Mouse (Mus musculus) forebrain, embryonic 15.5 days (tissue): ENCODE data around the gene Gsc2. TPM values are rescaled to one million over a fixed set of nuclear protein-coding genes. Genes with fewer than 3 reads are reported as not detected.

Experiments used
- ATAC-seq: fragments of 200-750 bp; cut with Nextera tagmentation; replicated peaks from 2 replicates; pipeline ENCODE4 v1.8.0; 2017; ENCODE audit warnings: mild to moderate bottlenecking, moderate TSS enrichment, moderate library complexity
- H3K27ac ChIP-seq: fragments of 300-500 bp; sonication (generic); replicated peaks from 2 replicates; pipeline ENCODE4 v1.5.1; 2015; ENCODE audit warnings: mild to moderate bottlenecking, inconsistent platforms
- H3K27me3 ChIP-seq: fragments of 300-500 bp; sonication (generic); 2 replicates; pipeline ENCODE4 v1.6.1; 2015; ENCODE audit warnings: inconsistent platforms
- H3K36me3 ChIP-seq: fragments of 300-500 bp; sonication (generic); 2 replicates; pipeline ENCODE4 v1.6.1; 2015; ENCODE audit warnings: mild to moderate bottlenecking, inconsistent platforms
- H3K4me1 ChIP-seq: fragments of 300-500 bp; sonication (generic); 2 replicates; pipeline ENCODE4 v1.6.1; 2015; ENCODE audit warnings: inconsistent platforms
- H3K4me2 ChIP-seq: fragments of 300-500 bp; sonication (generic); replicated peaks from 2 replicates; pipeline ENCODE4 v1.6.1; 2015; ENCODE audit warnings: mild to moderate bottlenecking, inconsistent platforms
- H3K4me3 ChIP-seq: fragments of 300-500 bp; sonication (generic); 2 replicates; pipeline ENCODE4 v1.5.1; 2015; ENCODE audit warnings: mild to moderate bottlenecking, inconsistent platforms
- H3K9ac ChIP-seq: fragments of 300-500 bp; sonication (generic); replicated peaks from 2 replicates; pipeline ENCODE4 v1.6.1; 2015; ENCODE audit warnings: mild to moderate bottlenecking, inconsistent platforms
- H3K9me3 ChIP-seq: fragments of 300-500 bp; sonication (generic); 2 replicates; pipeline ENCODE4 v1.6.1; 2016; ENCODE audit warnings: inconsistent platforms
- WGBS: fragments of 180-500 bp; shearing (Covaris S2); methylation state at CpG from one replicate; pipeline ENCODE4 v1.1.7; 2015; ENCODE audit warnings: mixed read lengths; 5-methylcytosine and 5-hydroxymethylcytosine counted together
- polyA plus RNA-seq: library from polyadenylated mRNA; unstranded; fragments of >200 nt; fragmentation: Nextera tagmentation; extraction: Ambion mirVana; gene quantifications from 2 replicates; pipeline ENCODE4 v1.2.1, GENCODE M21; 2015

The Gsc2 gene
- polyA plus RNA-seq, 1 experiment from 2014 or later, result 0.19 TPM

DNA sequence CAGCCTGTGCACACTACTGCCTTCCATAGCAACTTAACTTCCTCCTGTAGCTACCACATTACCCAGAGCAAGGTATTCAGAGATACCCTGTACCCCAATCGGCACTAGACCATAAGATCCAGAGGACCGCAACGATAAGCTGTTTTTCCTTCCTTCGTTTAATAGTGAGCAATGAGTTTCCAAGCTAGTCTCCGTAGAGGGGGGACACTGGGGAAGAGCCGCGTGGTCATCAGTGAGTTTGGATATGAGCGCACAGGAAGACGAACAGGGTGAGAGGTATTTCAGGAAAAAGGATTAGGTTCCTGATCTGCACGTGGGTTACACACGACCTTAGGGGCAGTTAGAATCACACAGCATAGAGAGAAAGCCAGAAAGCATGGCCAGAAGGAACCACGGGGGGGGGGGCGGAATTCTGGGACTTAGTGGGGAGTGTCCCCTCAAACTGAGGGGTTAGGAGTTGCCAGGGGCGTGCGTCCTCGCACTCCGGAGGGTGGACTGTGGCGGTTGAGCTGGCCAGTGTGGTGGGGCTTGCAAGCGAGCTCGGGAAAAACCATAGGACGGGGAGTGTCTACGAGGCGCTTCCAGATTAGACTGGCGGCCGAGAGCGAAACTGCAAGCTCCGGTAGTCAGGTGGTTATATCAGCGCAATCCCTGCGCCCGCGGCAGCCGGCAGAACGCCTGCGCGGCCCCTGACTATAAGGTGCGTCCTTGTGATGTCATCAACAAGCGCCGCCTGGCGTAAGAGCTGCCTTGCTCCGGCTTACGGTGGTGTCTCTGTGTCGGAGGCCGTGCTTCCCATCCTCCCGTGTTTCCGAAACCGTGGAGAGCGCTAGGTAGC lies 6.7 kb upstream of the Gsc2 start:
- H3K4me1 ChIP-seq, result peaks cover 35% of the 10 kb centered on the region
- H3K27ac ChIP-seq, result peak overlapping the region; percentile 92
- no peaks in the 10 kb centered on the region for H3K9me3 ChIP-seq
- peak overlapping the region; percentile 98 for H3K4me2 ChIP-seq
- peak; percentile 96 for ATAC-seq
- H3K9ac ChIP-seq, result peak overlapping the region; percentile 94
- WGBS, result 1% methylated on average over 47 of the region's 47 CpGs
- H3K27me3 ChIP-seq, result peaks cover 30% of the 10 kb centered on the region
- peaks cover 10% of the 10 kb centered on the region; the same call in 1 of the 2 replicates for H3K36me3 ChIP-seq
- H3K4me3 ChIP-seq, result peak overlapping the region; percentile 91

DNA sequence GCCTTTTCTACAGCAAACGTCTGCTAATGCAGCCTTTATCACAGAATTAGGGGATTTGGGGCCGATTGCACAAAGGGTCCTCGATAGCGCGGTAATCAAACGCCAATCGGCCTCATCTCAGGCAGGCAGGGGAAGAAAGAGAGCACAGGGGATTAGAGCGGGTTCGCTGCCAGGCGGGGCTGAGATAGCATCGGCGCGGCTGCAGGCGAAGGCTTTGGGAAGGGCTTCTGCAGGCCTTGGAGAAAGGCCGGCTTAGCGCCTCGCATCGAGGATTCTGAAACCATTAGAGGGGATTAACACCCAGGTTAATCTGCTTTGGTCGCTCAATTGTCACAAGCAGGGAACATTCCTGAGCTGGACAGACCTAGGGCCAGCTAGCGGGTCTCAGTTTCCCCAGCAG lies 5.7 kb upstream of the Gsc2 start:
- H3K9me3 ChIP-seq, result no peaks in the 10 kb centered on the region
- no peak for ATAC-seq
- WGBS, result 4% methylated on average over 20 of the region's 20 CpGs
- H3K27ac ChIP-seq, result no peak overlapping the region
- H3K27me3 ChIP-seq, result peaks cover 40% of the 10 kb centered on the region
- H3K9ac ChIP-seq, result peak overlapping the region; percentile 94
- H3K36me3 ChIP-seq, result peaks cover 3% of the 10 kb centered on the region; the same call in 1 of the 2 replicates
- peak overlapping the region; percentile 98 for H3K4me2 ChIP-seq
- H3K4me1 ChIP-seq, result peaks cover 27% of the 10 kb centered on the region
- H3K4me3 ChIP-seq, result no peak overlapping the region

DNA sequence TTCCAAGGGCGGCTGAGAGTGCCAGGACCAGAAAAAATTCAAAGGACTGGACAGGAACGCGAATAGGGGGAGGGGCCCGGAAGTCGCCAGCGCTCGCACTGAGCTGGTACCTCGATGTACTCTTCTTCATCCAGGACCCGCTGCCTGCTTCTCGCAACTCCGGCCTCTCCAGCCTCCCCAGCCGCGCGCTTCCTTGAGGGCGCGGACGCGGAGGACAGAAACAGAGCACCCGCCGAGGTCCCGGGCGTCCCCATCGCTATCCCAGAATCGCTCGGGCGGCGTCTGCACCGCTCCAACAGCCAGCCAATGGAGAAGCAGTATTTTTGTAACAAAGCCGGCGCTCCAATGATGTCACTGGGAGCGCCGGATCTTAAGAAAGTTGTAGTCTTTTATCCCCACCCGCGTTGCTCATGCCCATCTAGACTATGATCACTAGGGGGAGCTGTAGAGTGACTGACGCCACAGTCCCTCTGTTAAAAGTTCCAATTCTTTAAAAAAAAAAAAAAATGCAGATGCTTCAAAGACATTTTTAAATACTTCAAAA lies 3.7 kb downstream of the Gsc2 start, which contains the start of gene Ess2:
Ess2 (minus strand) TSS at position 297 of the 544 bp plus-strand sequence.
- Histone ChIP-seq H3K9me3 (no peaks in the 10 kb centered on the region), H3K36me3 (peaks cover 33% of the 10 kb centered on the region), H3K4me2 (peak within 1 kb of the TSS; percentile 77), H3K4me1 (peaks cover 21% of the 10 kb centered on the region), H3K9ac (peak within 1 kb of the TSS; percentile 72), H3K27me3 (peaks cover 46% of the 10 kb centered on the region), H3K4me3 (peak within 1 kb of the TSS; percentile 72), H3K27ac (peak within 1 kb of the TSS; percentile 73)
- ATAC-seq, result peak; percentile 95
- under 1% methylated on average over 35 of the region's 35 CpGs for WGBS

DNA sequence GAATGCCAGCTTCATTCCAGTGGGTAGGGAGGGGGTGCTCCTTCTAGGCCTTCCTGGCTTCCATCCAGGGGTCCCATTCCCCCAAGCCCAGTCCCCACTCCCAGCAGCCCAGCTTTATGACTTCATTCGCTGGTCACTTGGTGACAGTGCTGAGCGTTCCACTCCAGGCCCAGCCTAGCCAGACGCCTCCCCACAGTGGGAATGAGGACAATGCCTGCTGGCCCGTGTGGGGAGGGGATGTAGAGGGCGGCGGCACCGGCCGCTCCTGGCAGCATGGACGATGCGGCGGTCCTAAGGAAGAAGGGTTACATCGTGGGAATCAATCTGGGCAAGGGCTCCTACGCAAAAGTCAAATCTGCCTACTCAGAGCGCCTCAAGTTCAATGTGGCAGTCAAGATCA lies 16.4 kb downstream of the Gsc2 start, which contains the start of the genes Dgcr2 and Tssk2:
Dgcr2 (minus strand) TSS at position 101 of the 400 bp plus-strand sequence.
Tssk2 (plus strand) TSS at position 176 of the 400 bp plus-strand sequence.
- no peaks in the 10 kb centered on the region for H3K9me3 ChIP-seq
- H3K9ac ChIP-seq, result no peak within 1 kb of the TSS
- 91% methylated on average over 14 of the region's 14 CpGs for WGBS
- H3K27me3 ChIP-seq, result no peaks in the 10 kb centered on the region
- H3K4me2 ChIP-seq, result no peak within 1 kb of the TSS
- no peak within 1 kb of the TSS for H3K27ac ChIP-seq
- ATAC-seq, result no peak
- H3K4me1 ChIP-seq, result no peaks in the 10 kb centered on the region
- no peak within 1 kb of the TSS for H3K4me3 ChIP-seq
- peaks cover 50% of the 10 kb centered on the region for H3K36me3 ChIP-seq

DNA sequence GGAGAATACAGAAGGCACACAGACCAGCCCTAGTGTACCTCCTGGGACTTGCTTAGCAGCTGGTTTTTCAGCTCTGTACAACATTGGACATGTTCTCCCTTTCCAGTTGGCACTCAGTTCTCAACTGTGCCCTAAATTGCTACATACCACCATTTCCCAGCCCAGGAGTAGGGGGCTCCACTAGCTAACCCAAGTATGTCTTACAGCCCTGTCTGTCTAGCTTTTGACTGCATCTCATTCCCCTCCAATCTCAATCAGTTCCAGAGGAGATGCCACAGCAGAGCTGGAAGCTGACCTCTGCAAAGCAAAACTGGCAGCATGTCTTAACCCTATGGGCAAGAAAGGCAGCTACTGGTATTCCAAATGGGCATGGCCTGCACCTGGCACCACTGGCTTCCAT lies 18.8 kb downstream of the Gsc2 start:
- Histone ChIP-seq H3K4me1 (peaks cover 10% of the 10 kb centered on the region), H3K36me3 (peaks cover 26% of the 10 kb centered on the region), H3K4me2 (no peak overlapping the region), H3K9me3 (no peaks in the 10 kb centered on the region), H3K27ac (no peak overlapping the region), H3K27me3 (no peaks in the 10 kb centered on the region), H3K4me3 (no peak overlapping the region), H3K9ac (no peak overlapping the region)
- ATAC-seq, result no peak

DNA sequence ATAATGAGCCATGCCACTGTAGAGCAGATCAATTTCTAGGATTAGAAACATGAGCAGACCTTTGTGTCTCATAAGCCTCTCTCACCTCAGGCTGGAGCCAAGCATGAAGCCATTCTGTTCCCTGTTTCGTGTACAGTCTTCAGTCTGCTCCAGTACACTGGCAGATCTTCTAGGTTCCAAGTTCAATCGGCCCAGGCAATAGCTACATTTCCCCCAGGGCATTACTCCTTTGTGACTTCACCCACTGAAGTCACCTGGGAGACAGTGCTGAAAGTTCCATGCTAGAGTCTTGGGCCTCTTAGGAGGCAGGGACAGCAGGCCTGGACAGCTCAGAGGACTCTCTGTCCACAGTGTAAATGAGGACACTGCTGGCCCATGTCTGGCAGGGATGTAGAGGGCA lies 20.9 kb downstream of the Gsc2 start, which contains the start of gene Tssk1:
Tssk1 (plus strand) TSS at position 301 of the 400 bp plus-strand sequence.
- H3K27me3 ChIP-seq, result no peaks in the 10 kb centered on the region
- H3K4me1 ChIP-seq, result peaks cover 27% of the 10 kb centered on the region
- H3K9ac ChIP-seq, result no peak within 1 kb of the TSS
- H3K4me2 ChIP-seq, result no peak within 1 kb of the TSS
- peaks cover 8% of the 10 kb centered on the region; the same call in 1 of the 2 replicates for H3K36me3 ChIP-seq
- H3K4me3 ChIP-seq, result no peak within 1 kb of the TSS
- no peaks in the 10 kb centered on the region for H3K9me3 ChIP-seq
- no peak within 1 kb of the TSS for H3K27ac ChIP-seq
- no peak for ATAC-seq
- WGBS, result 77% methylated on average over 2 of the region's 2 CpGs

DNA sequence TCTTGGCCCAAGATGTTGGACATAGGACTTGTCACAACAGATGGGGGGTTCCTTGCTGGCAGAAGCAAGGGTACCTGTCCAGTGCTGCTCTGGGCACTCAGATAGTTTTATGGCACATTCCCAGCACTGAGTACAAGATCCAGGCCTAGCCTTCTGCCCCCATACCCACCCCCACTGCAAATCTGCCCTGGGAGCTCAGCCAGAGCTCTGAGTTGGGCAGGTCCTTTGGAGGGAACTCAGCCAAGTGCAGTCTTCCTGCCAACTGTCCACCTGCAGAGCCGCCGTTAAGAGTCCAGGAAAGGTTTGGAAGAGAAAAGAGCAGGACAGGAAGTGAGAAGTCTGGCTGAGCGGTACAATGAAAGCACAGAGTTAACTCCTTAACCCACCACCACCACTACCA lies 22.3 kb downstream of the Gsc2 start:
- Histone ChIP-seq H3K27me3 (no peaks in the 10 kb centered on the region), H3K9me3 (no peaks in the 10 kb centered on the region), H3K4me3 (no peak overlapping the region), H3K27ac (0 out of 2 replicates have a peak overlapping the region, but pooled peaks have one; percentile 51), H3K9ac (no peak overlapping the region), H3K4me1 (peaks cover 27% of the 10 kb centered on the region), H3K36me3 (no peaks in the 10 kb centered on the region), H3K4me2 (no peak overlapping the region)
- ATAC-seq, result no peak
- 43% methylated on average over 3 of the region's 3 CpGs for WGBS

DNA sequence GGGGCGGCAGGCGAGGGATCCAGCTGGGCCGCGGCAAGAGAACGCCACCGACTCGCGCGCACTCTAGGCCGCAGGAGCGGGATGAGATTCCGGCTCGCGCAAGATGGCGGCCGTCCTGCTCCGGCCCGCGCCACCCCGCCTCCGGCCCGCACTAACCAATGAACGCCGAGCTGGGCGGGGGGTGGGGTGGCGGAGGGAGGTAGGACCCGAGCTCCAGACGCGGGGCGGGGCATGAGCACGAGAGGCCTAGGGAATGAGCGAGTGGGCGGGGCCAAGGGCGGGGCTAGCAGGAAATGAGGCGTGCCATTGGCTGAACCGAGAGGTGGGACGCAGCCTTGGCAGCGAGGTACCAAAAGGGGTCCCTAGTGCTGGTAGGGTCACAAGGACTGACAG lies 23.3 kb downstream of the Gsc2 start, which contains the start of gene Gm20518:
Gm20518 (minus strand) TSS at position 105 of the 393 bp plus-strand sequence.
- under 1% methylated on average over 38 of the region's 38 CpGs for WGBS
- H3K4me2 ChIP-seq, result peak within 1 kb of the TSS; percentile 84
- peak within 1 kb of the TSS; percentile 96 for H3K4me3 ChIP-seq
- H3K36me3 ChIP-seq, result no peaks in the 10 kb centered on the region
- no peaks in the 10 kb centered on the region for H3K27me3 ChIP-seq
- peaks cover 27% of the 10 kb centered on the region for H3K4me1 ChIP-seq
- H3K27ac ChIP-seq, result peak within 1 kb of the TSS; percentile 96
- peak within 1 kb of the TSS; percentile 100 for H3K9ac ChIP-seq
- ATAC-seq, result peak; percentile 97
- no peaks in the 10 kb centered on the region for H3K9me3 ChIP-seq

DNA sequence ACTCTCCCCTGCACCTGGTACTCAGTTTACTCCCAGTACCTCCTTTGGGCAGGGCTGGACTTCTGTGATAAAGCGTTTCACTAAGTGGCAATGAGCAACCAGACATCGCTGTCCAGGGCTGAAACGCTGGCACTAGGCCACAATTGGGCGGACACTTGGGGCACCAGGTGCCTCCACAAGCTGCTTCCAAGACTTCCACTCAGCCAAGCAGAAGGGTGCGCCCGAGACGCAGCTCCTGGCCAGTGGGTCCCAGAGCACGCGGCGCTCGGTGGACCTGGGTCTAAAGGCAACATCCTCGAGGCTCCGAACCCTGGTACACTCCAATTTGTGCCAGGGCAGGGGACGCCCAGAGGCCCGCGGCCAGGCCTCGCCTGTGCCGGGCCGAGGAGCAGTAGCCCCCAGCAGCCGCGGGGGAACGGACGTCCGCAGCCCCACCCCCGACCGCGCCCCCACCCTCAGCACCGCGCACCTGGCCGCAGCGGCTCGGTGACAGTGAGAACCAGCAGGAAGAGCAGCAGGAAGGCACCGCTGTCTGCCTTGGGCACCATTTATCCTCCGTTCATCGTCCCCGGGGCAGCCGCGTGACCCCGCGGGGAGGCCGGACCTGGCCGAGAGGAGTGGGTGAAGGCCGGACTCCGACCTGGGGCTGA lies 23.8 kb downstream of the Gsc2 start:
- Histone ChIP-seq H3K4me3 (peak overlapping the region; percentile 96), H3K4me1 (peaks cover 27% of the 10 kb centered on the region), H3K27me3 (no peaks in the 10 kb centered on the region), H3K4me2 (peak overlapping the region; percentile 84), H3K36me3 (no peaks in the 10 kb centered on the region), H3K27ac (peak overlapping the region; percentile 96), H3K9ac (peak overlapping the region; percentile 100), H3K9me3 (no peaks in the 10 kb centered on the region)
- ATAC-seq, result peak; percentile 71
- under 1% methylated on average over 43 of the region's 44 CpGs for WGBS

DNA sequence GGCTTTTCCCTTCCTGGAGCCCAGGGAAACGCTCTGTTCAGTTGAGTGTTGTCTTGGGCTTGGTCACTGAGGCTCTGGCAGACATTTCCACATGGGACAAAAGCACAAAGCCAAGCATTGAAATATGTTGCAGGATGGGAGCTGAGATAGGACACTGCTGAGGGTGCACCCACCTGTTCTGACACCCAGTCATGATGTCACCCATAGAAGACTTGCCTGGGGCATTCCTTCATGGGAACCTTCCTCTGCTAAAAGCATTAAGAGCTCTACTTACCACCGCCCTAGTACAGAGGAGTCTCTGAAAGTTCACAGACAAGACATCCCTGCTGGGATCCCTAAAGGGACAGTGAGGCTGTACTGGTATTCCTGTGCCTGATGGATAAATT lies 24.5 kb downstream of the Gsc2 start:
- peak overlapping the region; percentile 96; the same call in 1 of the 2 replicates for H3K27ac ChIP-seq
- H3K4me2 ChIP-seq, result peak overlapping the region; percentile 84
- H3K9ac ChIP-seq, result peak overlapping the region; percentile 100
- WGBS, result 45% methylated on average over 2 of the region's 2 CpGs
- H3K27me3 ChIP-seq, result no peaks in the 10 kb centered on the region
- ATAC-seq, result no peak
- peaks cover 27% of the 10 kb centered on the region for H3K4me1 ChIP-seq
- peak overlapping the region; percentile 96 for H3K4me3 ChIP-seq
- H3K36me3 ChIP-seq, result no peaks in the 10 kb centered on the region
- no peaks in the 10 kb centered on the region for H3K9me3 ChIP-seq

DNA sequence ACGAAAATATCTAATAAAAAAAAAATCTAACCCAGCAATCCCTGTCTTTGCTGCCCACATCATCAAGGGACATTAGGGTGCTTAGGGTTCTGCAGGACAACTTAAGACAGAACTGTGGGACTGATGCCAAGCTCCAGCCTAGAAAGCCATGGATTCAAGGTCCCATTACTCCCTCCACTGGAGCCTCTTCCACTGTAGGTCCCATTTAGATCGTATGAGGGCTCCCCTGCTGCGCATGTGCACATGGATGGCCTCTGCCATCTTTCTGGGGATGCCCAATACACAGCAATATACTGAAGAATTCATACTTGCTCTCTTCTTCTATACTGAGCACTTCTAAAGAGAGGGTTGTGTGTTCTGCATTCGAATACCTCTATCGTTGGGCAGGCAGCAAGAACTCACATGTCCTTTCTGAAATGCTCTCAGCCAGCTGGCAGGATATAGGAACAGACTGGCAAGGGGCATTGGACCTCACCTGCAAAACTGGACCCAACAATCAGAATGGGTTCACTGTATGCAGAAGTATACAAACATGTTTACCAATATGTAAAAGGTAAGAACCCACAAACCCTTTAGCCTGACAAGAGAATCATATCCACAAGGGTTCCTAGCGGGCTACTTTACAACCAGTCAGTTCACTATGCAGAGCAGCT lies 25.0 kb downstream of the Gsc2 start:
- Histone ChIP-seq H3K9ac (peak overlapping the region; percentile 100), H3K4me2 (peak overlapping the region; percentile 84), H3K4me3 (peak overlapping the region; percentile 96), H3K36me3 (no peaks in the 10 kb centered on the region), H3K27ac (no peak overlapping the region), H3K27me3 (no peaks in the 10 kb centered on the region), H3K4me1 (peaks cover 27% of the 10 kb centered on the region), H3K9me3 (no peaks in the 10 kb centered on the region)
- 81% methylated on average over 6 of the region's 6 CpGs for WGBS
- ATAC-seq, result no peak
